Mouse (Mus musculus): Measurements from ENCODE around the gene Agk.

DNA sequence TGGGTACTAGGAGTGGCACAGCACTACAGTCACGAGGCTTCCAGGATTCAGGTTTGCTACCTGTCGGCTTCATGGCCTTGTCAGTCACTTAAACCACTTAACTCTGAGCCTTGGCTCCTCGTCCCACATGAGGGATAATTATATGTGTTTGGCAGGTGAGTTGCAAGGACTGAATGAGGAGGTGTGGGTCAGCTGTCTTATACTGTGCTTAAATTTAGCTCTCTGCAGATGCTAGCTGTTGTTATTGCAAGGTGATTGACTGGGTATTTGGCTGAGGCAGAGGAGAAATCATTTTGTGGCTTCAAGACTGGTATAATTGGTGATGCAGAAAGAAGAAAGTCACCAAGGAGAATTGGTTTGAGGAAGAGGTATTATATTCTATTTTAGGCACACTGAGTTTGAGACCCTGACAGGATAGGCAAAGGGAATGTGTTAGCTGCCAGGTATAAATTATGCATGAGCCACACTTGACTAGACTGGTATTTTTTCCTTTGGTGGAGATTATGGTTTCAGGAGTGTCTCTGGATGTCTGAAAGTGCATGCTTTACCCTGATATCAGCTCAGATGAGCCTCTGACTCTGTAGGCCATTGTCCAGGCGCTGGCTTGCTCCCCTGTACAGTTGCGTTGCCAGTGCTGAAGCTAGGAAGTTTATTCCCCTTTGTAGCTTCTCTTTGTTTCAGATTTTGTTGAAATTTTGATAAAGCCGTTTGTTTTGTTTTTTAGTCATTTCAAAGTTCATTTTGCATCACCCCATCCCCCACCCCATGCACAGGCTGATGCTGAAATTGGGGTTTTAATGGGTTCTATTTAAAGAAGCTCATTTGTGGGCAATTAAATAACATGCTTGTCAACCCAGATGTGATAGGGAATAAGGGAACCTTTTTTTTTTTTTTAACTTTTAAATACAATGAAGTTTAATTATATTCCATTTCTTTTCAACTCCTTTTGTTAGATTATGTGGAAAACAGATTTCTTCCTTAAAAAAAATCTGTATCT, 12.1 kb downstream of the Agk start:
- TF ChIP-seq POLR2A (IDR thresholded peaks at IDR 0.05; ENCODE audit: extremely low read depth, insufficient read depth, low read length): no peak
- TF ChIP-seq CTCF (IDR thresholded peaks at IDR 0.05; ENCODE audit: extremely low read depth, insufficient read depth, low read length): no peak

Data from cortical plate, adult 2 months (tissue).